Mouse (Mus musculus) megakaryocyte, embryonic 14.5 days (primary cell): Measurements from ENCODE around the gene Arhgef3.

Experiments used
- FLI1 ChIP-seq: IDR thresholded peaks from 2 replicates; pipeline ENCODE4 v1.6.1; 2012; ENCODE audit warnings: low read length, inconsistent platforms, mixed read lengths
- GATA1 ChIP-seq: IDR thresholded peaks from 3 replicates; pipeline ENCODE4 v1.6.1; 2012; ENCODE audit warnings: mixed read lengths, low read length, inconsistent platforms, borderline replicate concordance

- TF ChIP-seq FLI1 (no peak), GATA1 (no peak)
Observed at GRCm38 (mm10) chr14:27085999-27086398, 28.7 kb upstream of the Arhgef3 start.
